Mouse (Mus musculus) spleen, adult 18-20 months (tissue): Measurements from ENCODE around the gene Ccnjl.

ENCODE experiments used
- DNase-seq, 2 experiments: peaks; one replicate each; pipeline ENCODE4 v3.0.0; 2022; ENCODE audit warnings: mixed read lengths in 2 of 2

Ccnjl gene

DNA sequence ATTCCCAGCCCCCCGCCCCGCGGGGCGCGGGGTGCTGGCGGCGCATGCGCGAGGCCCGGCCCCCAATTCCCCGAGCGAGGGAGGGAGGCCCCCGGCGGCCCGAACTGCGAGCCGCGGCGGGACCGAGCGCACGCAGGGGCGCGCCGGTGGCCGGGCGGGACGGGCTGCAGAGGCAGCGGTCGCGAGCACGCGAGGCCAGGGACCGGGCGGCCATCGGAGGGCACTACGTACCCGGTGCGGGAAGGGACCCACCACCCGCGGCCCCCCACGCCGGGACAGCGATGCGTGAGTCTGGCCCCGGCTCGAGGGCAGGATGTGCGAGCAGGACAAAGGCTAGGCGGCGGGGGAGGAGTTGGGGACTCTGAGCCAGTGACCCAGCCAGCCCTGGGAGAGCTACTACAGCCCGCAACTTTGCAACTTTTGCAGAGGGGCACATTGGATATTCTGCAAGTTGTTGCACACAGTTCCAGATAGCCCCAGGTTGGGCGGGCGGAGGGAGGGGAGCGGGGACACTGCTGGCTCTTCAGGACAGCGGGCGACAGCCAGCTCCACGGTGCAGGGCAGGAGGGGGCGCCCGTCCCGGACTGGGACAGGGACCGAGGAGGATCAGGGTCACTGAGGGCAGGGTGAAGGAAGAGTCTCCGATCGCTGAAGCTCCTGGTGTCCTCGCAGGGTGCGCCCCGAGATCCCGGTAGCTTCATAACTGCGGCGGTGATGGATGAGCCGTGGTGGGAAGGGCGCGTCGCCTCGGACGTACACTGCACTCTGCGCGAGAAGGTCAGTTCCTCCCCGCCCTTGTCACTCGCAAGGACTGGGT is at the start of gene Ccnjl:
Gene Ccnjl, plus strand, starts transcription at position 102 of the 817 bp plus-strand sequence.
- peak; percentile 16 to 32 for DNase-seq

DNA sequence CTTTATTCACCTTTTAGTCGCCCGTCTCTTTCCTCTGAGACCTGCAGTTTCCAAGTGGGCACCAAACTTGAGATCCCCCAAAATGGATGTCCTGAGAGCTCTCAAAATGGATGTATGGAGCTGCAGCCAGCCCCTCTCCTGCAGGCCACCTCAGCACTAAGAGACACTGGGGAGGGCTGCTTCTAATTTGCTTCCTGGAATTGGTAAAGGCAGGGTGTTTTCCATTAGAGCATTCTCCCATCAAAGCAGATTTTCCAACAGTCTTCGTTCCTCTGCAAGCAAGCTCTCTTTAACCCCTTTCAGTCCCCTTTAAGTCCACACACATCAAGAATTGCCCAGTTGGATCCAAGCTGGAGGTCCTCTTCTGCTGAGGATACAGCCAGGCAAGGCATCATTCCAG is 49.2 kb upstream of the Ccnjl start:
- no peak for DNase-seq

DNA sequence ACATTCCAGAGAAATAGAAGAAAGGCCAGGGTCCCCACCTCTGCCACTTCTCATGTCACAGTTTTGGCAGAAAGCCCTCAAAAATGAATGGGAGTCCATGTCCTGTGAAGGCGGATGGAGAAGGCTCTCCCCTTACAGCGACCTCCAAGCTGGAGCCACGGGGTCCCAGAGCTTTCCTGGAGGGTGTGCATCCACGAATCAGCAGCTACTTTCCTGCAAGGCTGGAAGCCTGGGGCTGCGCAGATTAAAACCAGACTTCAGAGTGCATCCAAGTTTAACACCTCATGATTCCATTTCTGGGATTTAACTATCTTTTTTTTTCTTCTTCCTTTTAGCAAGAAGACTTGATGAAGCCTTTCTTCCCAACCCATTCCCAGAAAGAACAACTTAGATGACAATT is 48.0 kb upstream of the Ccnjl start:
- DNase-seq, result no peak

DNA sequence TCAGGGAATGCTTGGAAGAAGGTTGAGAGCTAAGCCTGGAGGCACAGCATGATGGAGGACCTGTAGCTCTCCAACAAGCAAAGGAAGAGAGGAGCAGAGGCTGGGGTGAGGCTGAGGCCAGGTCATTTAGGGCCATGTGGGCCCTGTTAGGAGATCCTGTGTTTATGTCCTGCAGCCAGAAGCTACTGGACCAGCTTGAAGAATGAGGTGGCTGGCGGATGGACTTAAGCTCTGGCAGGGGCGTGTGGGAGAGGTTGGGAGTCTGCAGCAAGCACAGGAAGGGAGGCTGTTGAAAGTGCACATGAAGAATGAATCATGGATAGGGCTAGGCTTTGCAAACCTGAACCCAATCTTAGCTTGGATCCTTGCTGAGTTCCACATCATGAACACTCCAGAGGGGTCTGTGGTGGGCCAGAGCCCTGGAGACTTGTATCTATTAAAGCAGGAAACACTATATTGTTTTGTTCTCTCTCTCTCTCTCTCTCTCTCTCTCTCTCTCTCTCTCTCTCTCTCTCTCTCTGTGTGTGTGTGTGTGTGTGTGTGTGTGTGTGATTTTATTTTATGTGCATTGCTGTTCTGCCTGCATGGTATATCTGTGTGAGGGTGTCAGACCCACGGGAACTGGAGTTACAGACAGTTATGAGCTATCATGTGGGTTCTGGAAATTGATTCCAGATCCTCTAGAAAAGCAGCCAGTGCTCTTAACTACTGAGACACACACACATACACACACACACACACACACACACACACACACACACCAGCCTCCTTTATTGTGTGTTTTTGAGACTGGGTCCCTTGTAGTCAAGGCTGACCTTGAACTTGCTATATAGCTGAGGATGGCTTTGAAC is 46.7 kb upstream of the Ccnjl start:
- DNase-seq, result no peak

DNA sequence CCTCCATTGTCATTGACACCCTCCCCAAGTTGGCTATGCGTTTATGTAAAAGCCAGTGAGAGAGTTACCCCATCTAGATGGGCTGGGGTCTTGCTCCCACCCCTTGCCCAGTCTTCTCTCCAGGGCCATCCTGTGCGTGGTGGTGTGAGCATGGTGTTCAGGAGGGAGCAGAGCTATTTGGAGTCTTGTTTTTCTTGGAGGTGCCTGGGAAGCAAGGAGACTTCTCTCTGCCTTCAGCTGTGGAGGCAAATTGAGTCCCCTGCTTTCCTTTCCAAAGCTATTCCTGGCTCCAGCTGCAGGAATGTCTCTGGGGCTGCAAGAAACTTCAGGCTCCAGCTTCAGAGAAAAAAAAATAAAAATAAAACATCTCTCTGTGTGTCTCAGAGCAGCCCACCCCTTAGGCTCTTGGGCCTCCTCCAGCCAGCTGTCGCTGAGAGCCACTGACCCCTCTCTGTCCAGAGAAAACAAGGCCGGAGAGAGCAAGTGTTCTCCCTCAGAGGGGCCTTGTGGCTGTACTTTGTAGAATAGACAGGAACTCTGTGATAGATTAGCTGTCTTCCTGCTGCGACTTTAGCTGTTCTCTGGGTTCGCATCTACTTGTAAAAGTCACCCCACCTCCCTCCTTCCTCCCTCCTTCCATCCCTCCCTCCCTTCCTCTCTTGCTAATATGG is 45.3 kb upstream of the Ccnjl start:
- DNase-seq, result no peak

DNA sequence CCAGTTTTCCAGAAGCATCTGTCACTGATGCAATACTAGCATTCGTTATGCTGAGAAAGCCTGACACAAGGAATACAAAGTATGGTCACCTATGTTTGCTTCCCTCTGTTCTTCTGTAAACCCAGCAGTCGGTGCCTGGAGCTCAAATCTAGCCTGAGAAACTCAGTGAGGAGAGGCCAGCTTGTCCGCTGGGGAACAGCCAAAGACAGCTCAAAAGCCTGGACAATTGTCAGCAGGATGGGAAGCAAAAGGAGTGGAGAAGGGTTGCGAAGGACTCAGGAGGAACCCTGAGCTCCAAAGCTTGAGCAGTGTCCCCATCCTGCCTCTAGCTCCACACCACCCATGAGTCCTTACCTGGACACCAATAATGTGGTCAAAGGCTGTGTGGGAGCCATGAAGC is 44.5 kb upstream of the Ccnjl start:
- DNase-seq, result no peak

DNA sequence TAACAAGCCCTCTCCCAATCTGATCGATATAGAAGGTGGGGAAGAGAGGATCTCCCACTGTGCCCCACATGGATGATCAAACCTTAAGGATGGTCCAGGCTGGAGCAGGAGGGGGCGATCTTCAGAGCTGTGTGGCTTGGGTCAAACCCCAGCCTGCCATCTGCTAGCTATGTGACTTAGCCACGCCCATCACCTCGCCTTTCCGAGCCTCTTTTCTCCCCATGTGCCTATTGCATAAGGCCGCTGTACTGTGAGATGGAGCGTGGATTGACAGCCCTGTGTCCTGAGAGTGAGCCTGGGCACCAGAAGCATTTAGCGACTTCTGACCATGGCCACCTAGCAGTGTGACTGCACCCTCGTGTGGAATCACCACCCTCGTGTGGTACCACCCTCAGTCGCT is 43.9 kb upstream of the Ccnjl start:
- DNase-seq, result no peak

DNA sequence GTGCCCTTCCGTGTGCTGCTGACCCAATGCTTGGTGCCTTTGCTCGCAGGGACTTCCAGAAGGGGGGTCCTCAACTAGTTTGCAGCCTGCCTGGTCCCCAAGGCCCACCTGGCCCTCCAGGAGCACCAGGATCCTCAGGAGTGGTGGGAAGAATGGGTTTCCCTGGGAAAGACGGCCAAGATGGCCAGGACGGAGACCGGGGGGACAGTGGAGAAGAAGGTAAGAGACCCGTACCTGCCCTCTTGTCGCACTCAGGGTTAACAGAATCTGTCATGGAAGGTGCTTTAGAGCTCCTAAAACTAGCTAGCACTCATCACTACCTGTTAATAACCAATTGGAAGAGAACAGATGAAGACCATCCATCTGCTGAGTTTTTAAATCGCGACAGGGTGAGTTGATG is 42.7 kb upstream of the Ccnjl start:
- DNase-seq, result no peak

DNA sequence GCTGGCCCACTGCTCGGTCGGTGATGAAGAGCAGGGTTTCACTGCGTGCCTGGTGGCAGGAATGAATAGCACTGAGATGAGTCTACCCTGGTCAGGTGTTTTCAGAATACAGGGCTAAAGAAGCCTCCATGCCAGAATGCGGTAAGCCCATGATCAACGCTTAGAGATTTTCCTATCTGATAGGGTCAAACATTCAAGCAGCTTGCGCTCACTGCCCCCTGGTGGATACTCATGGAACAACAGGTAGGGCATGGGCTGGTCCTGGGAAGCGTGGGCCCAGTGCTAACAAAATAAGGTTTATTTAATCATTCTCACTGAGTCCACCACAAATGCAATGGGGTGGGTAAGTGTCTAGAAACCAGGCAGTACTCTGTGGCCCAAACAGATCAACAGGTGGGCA is 35.9 kb upstream of the Ccnjl start:
- DNase-seq, result peak; percentile 32 to 68

DNA sequence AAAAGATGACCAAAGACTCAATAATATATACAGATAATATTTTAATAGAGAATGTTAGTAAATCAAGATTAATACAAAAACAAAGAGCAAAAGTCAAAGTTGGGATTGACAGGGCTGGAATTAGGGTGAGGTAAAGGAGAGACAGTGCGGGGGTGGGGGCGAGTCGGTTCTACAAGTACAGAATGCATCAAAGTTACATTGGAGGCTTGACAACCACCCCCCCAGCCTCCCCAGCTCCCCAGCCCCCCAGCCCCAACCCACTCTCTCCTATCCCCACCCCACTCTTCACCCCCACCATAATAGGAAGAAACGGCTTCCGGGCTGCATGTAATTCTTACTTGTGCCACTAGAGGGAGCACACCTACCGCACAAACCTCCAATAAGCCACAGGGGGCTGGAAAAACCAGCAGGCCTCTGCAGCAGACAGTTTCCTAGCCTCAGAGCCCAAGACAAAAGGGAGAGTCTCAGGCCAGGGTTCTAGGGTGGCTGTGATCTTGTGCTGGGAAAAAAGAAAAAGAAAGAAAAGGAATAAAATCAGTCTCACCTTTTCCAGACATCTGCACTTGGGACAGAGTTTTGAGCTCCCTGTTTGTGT is 34.7 kb upstream of the Ccnjl start:
- peak; percentile 18 to 55 for DNase-seq

DNA sequence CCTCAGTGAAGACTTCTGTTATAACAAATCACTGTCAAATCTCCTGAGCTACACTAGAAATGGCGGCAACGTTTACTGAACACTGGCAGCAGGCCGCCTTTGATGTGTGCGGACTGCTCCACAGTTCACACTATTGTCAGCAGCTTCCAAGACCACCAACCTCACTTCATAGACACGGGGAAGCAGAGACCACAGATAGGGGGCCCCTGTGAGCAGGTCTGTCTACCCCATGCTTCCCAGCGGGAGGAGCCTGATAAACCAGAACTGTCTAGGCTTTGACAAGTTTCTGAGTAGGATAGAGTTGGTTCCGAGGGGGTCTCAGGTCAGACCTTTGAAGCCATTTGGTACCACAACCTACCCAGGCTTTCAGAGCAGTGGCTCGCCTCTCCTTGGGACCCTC is 33.5 kb upstream of the Ccnjl start:
- no peak for DNase-seq

DNA sequence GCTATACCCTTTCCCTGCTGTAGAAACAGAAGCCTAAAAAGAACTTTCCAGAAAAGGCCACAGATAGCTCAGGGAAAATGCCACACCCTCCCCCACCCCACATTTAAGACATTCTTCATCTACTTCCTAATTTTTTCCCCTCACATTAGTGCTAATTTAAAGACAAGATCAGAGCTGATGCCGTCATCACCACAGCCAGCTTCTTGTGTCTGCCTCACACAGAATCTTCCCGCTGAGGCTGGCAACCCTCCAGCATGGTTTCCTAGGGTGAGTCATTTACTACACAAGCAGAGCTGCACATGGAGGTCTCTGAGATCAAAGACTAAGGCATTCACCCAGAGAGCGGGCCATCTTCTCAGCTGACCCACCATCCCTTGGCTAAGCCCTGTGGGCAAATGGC is 33.1 kb upstream of the Ccnjl start:
- no peak for DNase-seq

DNA sequence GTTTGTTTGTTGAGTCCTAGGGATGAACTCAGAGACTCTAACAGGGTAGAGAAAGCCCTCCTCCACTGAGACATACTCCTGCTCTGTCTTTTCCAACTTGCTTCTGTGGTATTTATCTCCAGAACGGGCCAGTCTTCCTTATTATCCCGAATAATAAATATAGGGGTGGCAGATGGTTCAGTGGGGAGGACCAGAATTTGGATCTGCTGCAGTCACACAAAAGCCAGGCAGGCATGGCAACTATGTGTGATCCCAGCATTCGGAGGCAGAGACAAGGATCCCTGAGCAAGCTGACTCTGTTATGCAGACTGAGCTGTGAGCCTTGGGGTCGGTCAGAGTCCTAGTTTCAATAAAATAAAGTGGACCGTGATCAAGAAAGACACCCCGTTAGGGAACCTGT is 27.3 kb upstream of the Ccnjl start:
- DNase-seq, result no peak

DNA sequence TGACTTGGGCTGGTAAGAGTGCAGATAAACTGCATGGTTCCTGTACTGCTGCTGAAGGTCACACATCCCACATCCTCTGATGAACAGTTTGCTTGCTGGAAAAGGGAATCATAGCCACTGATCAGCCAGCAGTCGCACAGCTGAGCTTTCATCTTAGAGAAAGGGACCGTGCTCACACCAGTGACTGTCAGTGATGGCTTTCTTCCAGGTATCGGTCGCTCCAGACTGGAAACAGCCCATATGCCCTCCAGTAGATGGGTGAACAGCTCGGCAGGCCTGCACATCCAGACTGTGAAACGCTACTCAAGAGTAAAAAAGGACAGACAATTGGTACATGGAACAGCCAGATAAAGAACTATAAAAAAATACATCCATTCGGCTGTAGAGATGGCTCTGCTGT is 23.4 kb upstream of the Ccnjl start:
- DNase-seq, result no peak

DNA sequence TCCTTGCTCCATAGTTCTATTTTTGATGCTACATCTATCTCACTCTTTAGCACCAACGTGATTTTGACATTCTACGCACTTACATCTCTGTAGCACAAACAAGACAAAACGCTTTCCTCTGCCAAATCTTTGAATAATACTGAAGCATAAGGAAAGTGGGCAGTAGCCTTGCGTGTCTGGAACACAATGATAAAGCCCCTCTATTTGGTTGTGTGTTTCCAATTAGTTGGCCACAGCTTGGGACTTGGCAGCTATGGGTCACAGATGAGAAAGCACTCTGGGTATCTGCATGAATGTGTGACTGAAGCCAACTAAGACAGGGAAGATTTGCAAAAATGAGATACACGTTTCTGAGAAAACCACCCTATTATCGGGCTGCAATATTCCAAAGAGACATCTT is 20.6 kb upstream of the Ccnjl start:
- DNase-seq, result no peak

DNA sequence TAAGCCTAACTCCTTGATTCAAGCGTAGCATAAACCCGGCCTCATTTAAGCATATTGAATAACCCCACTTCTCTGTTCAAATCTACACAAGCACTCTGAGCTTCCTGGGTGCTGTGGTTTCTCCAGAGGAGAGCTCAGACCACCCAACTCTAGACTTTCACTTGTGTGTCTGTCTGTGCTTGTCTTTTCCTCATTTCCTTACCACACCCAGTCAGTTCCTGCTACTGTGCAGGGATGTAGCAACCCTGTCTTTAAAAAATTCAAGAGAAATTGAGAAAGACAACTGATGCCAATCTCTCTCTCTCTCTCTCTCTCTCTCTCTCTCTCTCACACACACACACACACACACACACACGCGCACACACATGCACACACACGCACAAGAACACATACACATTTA is 18.7 kb upstream of the Ccnjl start:
- DNase-seq, result no peak

DNA sequence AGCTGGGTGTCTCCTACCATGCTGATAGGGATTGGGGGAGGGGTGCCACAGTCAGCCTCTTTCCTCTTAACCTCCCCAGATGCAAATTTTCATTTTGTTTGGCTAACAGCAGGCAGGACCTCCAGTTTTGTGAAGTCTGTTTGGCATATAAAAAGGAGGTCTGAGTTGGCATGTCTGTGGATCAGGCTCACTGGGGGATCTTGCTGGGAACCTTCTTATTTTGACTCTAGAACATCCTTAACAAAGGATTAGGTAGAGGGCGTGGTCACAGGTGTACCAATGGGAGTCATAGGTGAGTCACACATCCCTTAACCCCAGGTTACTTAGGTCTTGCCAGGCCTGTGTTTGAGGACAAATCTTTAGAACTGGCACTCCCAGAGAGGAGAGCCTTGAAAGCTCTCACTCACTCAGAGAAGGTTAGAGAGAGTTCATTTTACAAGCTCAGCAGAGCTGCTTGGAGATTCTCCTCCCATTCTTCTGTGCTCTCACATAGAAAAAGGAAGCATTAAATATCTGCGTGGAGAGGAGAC is 15.9 kb upstream of the Ccnjl start:
- DNase-seq, result no peak

DNA sequence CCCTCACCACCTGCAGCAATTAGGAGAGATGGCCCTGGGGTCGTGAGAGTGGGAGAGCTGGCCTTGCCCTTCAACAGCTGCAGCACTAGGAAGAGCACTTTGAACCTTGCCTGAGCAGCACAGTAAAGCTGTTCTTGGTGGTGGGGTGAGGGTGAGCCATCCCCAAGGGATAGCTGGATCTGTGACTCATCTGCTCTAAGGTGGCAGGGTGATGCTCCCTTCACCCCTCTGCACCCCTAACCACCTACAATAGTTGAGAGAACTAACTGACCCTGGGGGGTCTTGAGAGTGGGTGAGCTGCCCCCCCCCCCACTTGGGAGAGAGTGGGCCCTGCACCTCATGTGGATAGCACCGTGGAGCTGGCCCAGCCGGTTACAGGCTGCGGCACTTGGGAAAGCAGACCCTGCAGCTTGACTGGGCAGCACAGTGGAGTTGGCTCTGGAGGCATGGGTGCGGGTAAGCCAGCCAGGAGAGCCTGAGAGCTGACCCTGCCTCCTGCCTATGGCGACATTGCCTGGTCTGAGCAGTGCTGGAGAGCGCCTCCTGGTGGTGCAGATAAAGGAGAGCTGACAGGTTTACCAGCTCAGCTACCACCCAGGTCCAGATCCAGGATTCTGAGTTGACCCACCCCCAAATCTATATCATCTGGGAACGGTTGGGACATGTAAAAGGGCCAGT is 12.1 kb upstream of the Ccnjl start:
- peak in 1 of 2 experiments; percentile 8 for DNase-seq

DNA sequence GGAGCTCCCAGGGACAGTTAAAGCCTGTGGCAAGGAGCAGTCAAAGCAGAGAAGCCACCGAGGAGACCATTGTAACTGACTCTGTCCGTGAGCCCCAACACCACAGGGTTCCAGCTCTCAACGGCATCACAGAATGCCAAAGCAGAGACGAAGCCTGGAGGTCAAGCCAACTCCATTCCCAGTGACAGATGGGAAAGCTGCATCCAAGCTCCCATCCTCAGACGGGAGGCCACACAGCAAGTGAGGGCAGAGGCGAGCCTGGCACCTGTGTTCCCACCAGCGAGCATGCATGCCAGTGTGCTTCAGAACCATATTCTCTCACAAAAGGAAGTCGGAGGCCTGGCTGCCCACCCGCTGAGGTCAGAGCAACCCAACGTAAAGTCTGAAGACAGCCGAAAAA is 10.9 kb upstream of the Ccnjl start:
- no peak for DNase-seq

DNA sequence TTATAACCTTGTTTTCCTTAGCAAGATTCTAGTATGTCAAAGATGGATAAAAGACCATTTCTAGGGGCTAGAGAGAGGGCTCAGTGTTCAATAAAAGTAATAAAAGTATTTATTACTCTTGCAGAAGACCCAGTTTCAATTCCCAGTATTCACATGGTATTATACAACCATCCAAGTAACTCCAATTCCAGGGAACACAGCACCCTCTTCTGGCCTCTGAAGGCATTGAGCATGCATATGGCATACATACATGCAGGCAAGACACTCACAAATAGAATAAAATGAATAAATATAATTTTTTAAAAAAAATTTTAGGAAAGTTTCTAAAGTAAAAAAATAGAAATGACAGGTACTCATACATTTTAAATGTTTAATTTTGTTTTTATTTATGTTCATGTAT is 10.5 kb upstream of the Ccnjl start:
- DNase-seq, result no peak

DNA sequence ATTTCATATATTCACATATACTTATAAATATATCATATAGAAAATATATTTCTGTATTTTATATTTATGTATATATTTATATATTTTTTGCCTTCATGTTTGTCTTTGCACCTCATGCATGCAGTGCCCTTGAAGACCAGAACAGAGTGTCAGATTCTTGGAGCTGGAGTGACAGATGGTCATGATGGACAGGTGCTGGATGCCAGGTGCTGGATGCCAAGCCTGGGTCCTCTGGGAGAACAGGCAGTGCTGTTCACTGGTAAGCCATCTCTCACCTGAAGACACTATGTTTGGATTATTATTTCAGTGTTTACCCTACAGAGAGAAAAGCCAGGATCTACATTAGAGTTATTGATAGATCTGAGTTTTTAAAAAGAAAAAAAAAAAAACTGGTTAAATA is 9.8 kb upstream of the Ccnjl start:
- DNase-seq, result no peak

DNA sequence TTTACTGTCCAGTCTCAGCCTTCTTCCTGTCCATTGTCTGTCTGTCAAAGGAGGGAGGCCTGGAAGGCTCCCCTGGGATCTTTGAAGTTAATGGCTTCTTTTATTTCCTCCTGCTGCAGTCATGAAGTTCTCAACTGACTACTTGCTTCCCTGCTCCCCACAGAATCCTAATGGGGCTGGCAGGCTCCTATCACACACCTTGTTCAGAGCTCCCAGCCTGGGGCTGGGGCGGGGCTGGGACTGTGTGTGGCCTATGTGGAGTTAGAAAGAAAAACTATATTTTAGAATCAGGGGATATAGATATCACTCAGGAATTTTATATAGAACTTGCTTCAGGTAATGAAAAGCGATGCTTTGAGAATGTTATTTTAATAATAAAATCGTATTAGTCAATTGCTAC is 8.1 kb upstream of the Ccnjl start:
- no peak for DNase-seq
